Mouse (Mus musculus): ENCODE data around the gene Nxf3.

DNA sequence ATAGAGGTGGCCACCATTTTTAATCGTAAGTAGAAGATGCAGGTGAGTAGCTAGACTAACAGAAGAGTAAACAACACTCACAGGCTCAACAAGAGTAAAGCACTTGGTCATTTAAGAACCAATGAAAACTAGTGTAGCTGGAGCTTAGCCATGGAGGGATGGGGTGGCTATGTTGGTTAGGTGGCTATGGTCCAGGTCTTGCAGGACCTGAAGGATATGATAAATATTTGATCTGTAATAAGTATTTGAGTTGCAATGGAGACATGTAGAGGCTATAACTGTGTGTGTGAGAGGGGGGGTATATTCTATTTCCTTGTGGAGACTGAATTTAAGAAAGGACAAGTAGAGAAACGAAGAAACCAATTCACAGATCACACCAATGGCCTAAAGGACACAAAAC, 33.8 kb downstream of the Nxf3 start:
- TF ChIP-seq EP300 (IDR thresholded peaks at IDR 0.05): no peak
- TF ChIP-seq CTCF (IDR thresholded peaks at IDR 0.05): no peak
